Mouse (Mus musculus): Measurements from ENCODE around the gene Aig1. TPM values are rescaled to one million over a fixed set of nuclear protein-coding genes. Genes with fewer than 3 reads are reported as not detected.

Gene Aig1
- polyA plus RNA-seq, 3 experiments from 2014 or later, result 13.9 to 33.7 (median 25.6) TPM

DNA sequence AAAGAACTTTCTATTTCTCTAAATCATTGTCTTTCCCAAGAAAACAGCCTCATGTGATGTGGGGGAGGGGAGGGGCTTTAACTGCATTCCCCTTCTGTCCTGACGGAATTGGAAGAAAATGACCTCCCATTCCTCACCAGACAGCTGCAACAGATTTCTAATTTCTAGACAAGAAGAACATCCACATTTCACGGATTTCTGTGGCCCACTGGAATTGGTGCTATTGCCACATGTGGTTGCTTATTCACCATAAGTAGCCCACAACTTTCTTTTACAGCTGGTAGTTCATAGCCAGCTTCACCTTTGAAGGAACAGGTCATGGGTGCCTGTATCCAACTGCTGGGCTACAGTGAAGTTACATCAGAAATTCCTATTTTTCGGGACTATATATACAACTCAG lies 93.9 kb downstream of the Aig1 start:
- ATAC-seq, result no peak

GRCm38 (mm10) chr10:13770720-13771119 lies 98.1 kb downstream of the Aig1 start:
- ATAC-seq, result no peak

- no peak for ATAC-seq
Observed at GRCm38 (mm10) chr10:13769789-13770188, 99.0 kb downstream of the Aig1 start.

DNA sequence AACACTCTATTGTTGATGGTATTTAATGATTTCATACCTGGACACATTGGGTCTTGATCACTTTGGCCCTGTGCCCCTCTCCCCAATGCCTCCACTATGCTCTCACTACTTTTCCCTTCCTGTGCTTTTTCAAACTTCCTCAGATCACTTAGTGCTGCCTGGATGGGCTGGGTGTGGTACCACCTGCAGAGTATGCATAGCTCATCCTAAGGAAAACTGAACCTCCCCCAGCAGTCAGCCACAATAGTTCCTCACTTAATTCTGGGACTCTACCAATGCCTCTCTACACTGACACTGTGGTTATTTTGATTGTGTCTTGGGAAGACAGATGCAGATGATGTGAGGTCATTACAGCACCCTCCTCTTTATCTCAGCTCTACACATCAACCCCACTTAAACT lies 99.9 kb downstream of the Aig1 start:
- ATAC-seq, result no peak

DNA sequence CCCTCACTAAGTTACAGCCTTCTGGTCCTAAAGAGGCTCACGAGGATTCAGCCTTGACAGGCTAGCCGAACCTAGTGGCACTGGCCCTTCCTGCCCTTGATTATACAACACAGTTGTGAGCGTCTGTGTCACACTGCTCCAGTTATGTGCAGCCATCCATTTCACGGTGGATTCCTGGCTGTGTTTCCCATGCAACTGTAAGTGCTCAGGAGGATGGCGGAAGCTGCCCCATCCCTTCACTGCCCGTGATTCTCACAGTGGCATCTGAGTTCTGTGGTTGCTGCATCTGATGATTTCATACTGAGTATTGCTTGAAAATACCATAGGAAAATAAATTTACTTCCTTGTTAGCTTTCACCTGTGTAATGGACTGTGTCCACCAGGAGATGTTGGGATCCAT lies 101.7 kb downstream of the Aig1 start:
- ATAC-seq, result no peak

- ATAC-seq, result no peak
Observed at GRCm38 (mm10) chr10:13763151-13763550, 105.6 kb downstream of the Aig1 start.

- no peak for ATAC-seq
Observed at GRCm38 (mm10) chr10:13754712-13755111, 114.1 kb downstream of the Aig1 start.

- ATAC-seq, result no peak
Observed at GRCm38 (mm10) chr10:13753777-13754176, 115.0 kb downstream of the Aig1 start.

DNA sequence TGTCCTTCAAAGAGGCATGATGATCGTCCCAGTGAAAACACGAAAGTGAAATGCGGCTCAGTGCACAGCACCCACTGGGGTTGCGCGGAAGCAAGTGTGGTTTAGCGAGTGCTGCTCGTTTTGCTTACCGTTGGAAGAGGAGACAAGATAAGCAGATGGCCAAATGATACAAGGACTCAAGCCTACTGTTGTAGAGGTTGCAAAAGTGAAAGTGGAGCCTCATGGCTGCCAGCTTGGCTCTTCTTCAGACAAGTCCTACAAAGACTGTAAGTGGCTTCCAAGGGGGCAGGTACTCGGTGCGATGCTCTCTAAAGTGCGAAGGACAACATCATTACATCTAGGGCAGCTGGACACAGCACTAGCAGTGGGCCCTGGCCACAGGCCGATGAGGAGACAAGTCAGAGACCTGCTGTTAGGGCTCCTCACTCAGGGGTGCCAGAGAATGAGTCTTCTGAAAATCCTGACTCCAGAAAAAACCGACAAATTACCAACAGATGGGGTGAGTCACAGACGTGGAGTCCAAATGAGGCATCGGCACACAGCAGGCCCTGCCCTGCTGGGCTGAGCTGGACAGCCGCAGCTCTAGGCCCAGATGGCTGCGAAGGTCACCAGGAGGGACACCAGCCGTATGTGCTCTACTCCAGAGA lies 129.2 kb downstream of the Aig1 start:
- no peak for ATAC-seq

- ATAC-seq, result no peak
Observed at GRCm38 (mm10) chr10:13730039-13730748, 138.6 kb downstream of the Aig1 start.

- no peak for ATAC-seq
Observed at GRCm38 (mm10) chr10:13727676-13728075, 141.1 kb downstream of the Aig1 start.

DNA sequence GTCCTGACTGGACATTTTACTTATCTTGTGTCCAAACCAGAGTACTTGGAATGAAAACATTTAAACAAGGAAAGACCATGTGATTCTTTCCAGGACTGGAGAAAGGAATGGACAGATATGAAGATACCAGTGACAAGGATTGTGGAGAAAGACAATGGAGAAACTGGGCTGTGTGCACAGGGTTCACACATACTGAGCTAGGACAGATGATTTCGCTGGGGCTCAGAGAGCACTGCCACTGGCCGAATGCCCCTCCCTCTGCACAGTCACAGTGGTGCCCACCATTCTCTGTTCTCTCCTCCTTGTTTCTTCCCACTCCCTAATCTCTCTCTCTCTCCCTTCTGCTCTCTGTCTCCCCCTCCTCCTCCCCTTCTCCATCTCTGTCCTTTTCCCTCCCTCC lies 142.6 kb downstream of the Aig1 start:
- no peak for ATAC-seq

DNA sequence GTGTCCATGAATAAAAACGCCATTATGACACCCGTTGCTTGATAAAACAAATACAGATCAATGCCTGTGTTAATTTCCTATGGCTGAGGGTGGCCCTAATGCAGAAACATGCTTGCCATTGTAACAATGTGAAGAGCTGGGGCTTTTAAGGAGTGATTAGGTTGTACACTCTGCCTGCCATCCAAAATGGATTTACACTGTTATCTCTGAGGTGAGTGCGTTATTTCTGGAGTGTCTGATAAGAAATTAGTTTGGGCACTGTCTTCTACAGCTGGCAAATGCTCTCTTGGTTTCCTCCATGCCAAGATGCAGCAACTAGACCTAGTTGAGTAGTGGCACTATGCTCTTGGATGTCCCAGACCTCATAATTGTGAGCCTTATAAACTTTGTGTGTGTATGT lies 143.5 kb downstream of the Aig1 start:
- no peak for ATAC-seq

DNA sequence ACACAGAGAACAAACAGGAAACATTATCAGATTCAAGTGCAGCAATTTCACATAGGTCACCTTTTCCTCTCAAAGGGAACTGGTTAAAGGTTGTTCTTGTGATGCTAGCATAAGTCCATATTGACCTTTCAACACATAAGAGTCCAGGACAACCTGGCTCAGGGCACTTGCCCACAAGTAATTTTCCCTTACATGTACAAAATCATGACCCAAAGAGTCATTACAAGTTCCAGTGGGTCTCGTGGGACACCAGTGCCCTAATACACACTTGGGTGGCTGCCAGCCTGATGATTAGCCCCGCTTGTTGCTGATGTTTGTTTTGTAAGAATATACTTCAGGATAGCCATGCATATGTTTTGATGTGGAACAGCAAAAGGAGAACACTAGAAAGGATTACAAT lies 152.6 kb downstream of the Aig1 start:
- no peak for ATAC-seq

GRCm38 (mm10) chr10:13715584-13715983 lies 153.2 kb downstream of the Aig1 start:
- no peak for ATAC-seq

DNA sequence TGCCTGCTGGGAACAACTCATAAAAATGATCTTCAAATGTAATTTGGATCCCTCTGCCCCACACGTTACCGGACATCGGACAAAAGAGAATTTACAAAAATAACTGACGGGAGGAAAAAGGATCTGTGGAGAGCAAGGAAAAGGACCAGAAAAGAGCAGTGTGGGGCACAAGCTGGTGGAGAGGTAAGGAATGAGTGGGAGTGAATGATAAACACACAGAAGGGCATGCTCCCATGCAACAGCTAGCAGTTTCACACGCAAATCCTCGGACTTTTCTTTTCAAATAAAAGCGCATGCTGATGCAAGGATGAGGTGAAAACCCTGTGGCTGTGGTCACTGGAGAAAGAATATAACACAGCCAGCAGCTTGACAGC lies 153.9 kb downstream of the Aig1 start:
- no peak for ATAC-seq

DNA sequence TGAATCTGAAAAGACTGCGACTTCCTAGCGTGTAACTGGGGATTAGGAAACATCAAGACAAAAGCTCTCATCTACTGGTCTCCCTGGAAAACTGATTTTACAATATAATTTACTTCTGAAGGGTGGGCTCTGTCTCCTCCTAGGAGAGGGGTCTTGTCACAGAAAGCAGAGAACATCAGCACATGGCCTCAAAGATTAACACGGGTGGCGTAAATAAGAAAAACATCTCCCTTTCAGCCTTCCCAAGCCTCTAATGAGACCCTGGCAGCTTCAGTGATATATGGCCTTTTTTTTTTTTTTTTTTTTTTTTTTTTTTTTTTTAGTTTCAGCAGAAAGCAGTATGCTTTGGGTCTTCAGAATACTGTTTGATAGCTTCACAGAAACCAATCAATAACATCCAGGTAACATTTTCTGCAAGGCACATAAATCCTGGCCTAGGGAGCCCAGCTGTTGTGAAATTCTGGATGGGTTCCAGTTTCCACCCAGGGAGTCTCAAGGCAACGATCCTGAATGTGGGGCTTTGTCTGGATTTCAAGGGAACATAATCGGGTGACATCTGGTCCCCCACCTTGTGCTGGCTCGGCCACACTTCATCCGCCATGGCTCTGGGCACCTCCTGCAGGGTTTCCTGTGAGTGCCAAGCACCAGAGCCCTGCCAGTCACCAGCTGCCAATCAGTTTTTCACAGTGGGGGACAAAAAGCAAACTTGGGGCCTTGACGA lies 154.4 kb downstream of the Aig1 start:
- ATAC-seq, result no peak

- ATAC-seq, result no peak
Observed at GRCm38 (mm10) chr10:13713711-13714110, 155.1 kb downstream of the Aig1 start.

DNA sequence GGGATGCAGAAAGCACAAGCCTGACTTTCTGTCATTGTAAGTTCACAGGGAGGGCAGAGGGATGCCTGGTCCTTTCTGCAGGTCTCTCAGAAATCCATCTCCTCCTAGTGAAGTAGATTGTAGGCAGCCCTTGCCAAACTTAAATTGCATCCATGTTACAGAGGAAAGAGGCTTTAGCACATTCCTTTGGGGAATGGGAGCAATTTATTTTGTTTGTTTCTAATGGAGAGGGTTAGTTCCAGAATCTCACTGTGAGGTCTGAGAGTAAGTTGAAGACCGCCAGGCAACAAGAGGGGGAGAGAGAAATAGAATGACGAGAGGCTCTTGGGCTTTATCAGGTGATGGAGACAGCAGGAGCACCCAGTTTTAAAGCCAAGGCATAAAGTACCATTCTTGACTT lies 155.7 kb downstream of the Aig1 start:
- no peak for ATAC-seq

DNA sequence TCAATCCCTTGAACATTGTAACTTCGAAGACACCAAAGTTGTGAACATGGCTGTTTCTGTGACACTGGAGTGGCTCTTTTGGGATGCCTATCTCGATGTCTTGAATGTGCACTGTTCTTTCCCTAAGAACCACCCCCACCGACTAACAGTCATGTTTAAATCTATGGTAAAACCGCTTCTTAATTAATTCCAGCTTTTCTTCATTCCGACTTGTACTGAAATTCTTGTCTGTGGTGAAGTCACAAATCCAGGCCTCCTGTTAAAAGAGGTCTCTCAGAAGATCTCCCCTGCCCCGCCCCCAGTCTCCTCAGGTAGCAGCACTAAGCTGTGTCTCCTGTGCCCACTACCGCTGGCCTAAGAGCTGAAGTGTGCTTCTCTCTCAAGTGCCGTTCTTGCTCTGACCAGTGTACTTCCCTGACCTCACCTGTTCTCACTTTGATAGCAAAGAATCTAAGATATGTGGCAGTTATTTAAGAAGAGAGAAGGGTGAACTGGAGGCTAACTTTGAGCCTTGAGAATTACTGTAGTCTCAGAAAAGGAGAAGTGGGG lies 157.4 kb downstream of the Aig1 start:
- ATAC-seq, result no peak

GRCm38 (mm10) chr10:13705771-13706170 lies 163.0 kb downstream of the Aig1 start:
- ATAC-seq, result no peak

DNA sequence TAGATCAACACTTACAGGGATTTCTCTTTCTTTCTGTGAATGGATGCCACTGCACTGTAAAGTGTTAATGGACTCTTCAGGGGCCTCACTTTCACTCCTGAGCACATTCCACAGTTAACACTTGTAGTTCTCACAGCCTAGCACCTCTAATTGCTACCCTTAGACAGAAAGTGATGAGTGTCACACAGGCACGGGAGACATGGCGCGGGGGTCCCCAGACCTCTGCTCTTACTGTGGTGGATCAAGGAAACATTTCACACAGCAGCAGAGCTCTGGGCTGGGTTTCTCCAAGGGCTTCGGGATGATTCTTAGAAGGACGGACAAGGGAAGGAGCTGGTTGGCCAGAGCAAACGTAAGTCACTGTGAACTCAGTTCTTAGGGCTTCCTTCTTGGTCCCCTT lies 166.1 kb downstream of the Aig1 start:
- no peak for ATAC-seq

GRCm38 (mm10) chr10:13702043-13702442 lies 166.7 kb downstream of the Aig1 start:
- no peak for ATAC-seq

DNA sequence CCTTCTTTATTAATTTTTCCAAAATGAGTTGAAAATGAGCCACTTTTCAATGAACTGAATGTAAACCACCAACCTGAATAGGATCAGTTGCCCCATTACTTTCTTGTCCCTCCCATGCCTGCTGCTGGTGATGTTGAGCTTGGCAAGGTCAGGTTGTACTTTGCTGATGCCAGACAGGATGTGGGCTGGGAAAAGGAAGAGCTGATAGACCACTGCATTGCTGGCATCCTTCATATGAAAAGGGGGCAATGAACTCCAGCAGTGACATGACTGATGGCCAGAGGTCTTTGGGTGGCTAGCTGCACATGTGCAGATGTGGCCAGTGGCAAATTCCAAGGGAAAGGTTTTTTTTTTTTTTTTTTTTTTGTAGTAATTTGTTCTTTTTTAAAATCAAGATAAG lies 172.5 kb downstream of the Aig1 start:
- no peak for ATAC-seq
